Mouse (Mus musculus): ENCODE data around the gene Fam20b.

Fam20b gene

DNA sequence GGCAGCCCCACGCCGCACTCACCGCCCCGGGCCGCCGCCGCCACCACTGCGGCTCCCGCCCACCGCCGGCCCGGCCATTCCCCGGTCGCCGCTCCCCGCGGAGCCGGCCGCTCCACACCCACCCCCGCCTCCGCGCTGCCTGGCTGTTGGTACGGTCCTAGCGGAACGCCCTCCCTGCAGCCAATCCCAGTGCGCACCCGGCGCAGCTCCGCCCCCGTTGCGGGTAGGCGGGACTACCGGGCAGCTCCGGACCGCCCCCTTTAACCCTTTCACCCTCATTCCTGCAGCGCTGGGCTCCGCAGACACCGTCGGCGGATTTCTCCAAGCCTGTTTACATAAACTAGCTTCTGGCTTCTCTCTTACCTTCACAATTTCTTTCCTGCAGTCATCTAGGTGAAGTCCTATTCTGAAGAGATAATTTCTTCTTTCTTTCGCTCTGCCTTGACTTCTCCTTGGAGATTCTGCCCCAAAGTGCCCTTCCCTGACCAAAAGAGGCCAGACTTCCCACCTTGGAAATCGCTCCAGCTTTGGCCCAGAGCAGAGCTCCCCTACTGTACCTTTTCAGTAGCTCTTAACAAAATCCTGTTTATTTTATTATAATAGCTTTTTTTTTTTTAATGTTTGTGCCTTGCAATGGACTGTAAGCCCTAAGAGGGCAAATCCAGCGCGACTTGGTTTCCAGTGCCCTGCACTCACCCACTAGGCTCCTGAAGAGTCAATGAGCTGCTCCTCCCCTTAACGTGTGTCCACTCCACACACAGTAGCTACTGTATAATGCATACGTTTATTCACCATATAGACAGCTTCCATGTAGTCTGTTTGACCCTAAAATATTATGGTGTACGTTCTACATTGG is at the start of gene Fam20b:
Gene Fam20b, minus strand, starts transcription at position 137 of the 856 bp plus-strand sequence.
- in situ Hi-C loops (cut with MseI, MboI) = no loop called here

- in situ Hi-C loops (cut with MseI, MboI) = no loop called here
Measured at GRCm38 (mm10) chr1:156765311-156765710, 46.4 kb upstream of the Fam20b start.

DNA sequence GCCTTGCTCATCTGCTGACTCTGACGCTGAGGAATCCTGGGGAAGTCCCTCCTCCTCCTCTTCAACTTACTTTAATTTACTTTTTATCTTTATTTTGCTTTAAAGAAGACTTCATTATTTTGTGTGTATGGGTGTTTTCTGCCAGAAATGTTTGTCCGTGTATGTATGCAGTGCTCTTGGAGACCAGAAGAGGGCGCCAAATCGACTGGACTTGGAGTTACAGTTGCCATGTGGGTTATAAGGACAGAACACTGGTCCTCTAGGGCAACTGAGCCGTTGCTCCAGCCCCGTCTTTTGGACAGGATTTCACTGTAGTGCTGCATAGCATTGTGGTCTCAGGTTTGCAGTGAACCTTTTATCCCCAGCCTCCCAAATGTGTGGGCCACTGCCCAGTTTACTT is 45.7 kb upstream of the Fam20b start:
- in situ Hi-C loops (cut with MseI, MboI) = no loop called here

DNA sequence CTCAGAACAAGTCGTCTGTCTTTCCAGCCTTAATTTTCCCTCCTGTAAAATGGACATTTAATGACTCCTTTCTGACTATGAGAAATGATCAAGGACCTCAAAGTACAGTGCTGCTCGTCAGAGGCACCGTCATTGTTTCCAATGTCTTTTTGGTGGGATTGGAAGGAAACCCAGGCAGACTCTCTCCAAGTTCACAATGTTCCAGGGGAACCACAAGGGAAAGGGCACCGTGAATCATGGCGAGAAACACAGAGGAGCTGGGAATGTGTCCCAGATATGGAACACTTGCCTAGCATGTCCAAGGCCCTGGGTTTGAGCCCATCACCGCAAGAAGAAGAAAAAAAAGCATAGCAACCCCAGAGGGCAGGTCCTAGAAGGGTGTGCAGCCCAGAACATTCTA is 44.4 kb upstream of the Fam20b start:
- in situ Hi-C loops (cut with MseI, MboI) = no loop called here

- in situ Hi-C loops (cut with MseI, MboI) = no loop called here
Measured at GRCm38 (mm10) chr1:156761430-156761801, 42.5 kb upstream of the Fam20b start.

DNA sequence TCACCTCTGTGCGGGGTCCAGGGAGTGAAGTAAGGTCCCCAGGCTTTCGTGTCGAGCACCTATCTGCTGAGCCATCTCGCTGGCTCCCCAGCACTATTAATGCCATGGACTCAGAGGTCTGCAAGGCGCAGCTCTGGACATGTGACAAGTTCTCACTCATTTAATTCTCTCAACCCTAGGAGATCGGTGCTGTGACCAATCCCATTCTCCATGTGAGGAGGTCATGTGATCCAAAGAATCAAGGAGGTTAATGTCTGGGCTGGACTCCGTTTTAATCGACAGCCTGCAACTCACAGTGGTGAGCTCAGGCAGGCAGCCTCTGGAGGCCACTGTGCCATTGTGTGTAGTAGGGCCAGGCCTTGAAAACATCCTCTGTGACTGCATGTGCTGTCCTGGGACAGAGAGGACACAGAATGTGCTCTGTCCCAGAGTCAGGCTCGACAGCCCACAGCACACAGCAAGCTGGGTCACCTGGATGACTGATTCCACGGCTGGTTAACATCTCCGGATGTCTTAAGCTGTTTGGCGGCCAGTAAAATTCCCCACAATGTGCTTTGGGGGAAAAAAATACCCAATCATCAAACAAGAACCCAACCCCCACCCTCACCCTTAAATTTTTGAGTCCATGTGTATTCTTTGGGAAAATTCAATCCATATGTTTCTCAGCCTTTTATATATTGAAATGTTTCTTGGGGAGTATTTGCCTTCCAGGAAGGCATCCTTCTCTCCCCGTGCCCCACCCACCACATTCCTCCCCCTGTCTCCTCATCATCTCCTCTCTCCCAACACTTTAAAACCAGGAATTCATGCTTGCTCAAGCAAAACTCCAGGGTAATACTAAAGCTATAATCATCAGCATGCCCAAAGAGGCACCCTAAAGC is 41.9 kb upstream of the Fam20b start:
- in situ Hi-C loops (cut with MseI, MboI) = no loop called here

DNA sequence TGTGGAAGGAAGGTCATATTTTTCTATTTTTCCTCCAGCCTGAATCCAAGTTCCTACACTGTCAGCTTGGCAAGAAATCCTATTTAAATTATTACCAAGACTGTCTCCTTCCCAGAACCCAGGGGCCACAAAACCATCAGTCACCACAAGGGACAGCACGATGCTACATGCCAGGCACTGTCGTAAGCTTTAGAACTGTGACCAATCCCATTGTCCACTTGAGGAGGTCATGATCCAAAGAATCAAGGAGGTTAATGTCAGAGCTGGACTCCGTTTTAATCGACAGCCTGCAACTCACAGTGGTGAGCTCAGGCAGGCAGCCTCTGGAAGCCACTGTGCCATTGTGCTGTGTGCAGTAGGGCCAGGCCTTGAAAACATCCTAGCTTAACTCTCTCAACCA is 39.4 kb upstream of the Fam20b start:
- in situ Hi-C loops (cut with MseI, MboI) = loop anchor here (10.0 kb wide), 2 partner anchors 126 to 316 kb away; no protein-coding TSS in a partner anchor

GRCm38 (mm10) chr1:156754608-156755413 is 35.9 kb upstream of the Fam20b start:
- in situ Hi-C loops (cut with MseI, MboI) = loop anchor here (10.0 kb wide), 2 partner anchors 130 to 320 kb away; no protein-coding TSS in a partner anchor

GRCm38 (mm10) chr1:156752990-156753389 is 34.1 kb upstream of the Fam20b start:
- in situ Hi-C loops (cut with MseI, MboI) = loop anchor here (10.0 kb wide), 2 partner anchors 132 to 322 kb away; no protein-coding TSS in a partner anchor

DNA sequence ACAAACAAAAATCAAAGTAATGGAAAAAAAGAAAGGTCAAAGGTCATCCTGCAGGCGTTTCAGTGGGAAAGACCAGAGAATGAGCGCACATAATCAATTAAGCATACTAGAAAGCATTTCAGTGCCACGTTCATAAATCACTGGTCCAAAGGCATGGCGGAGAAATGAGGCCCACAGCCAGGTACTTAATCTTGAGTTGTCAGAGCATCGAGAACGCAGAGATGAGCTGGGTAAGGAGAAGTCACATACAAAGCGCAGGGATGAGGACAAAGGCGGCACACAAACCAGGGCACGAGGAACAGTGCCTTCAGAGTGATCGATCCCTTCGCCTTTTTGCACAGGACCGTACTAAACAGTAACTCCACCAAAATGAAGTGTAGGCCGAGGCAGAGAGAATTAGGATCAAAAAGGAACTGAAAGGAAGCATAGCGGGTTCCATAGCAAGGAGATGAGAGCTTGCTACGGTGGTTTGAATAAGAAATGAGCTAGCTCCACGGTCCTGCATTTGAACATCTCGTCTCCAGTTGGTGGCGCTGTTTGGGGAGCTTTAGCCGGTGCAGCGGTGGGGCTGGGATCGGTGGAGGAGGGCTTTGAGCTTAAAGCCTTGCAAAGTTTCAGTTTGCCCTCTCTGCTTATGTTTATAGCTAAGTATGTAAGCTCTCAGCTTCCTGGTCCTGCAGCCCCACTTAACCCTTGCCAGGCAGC is 33.3 kb upstream of the Fam20b start:
- in situ Hi-C loops (cut with MseI, MboI) = loop anchor here (10.0 kb wide), 2 partner anchors 133 to 323 kb away; no protein-coding TSS in a partner anchor

DNA sequence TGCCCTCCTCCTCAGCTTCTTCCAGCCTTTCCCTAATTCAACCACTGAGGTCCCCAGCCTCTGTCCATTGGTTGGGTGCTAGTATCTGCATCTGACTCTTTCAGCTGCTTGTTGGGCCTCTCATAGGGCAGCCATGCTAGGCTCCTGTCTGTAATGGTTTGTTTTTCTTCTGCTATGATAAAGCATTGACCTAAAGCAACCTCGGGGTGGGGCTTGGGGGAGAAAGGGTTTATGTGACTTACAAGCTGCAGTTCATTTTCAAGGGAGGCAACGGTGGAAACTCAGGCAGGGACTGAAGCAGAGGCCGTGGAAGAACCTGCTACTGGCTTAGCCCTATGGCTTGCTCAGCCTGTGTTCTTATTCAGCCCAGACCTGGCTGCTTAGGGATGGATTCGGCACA is 31.4 kb upstream of the Fam20b start:
- in situ Hi-C loops (cut with MseI, MboI) = loop anchor here (10.0 kb wide), 2 partner anchors 135 to 325 kb away; no protein-coding TSS in a partner anchor

DNA sequence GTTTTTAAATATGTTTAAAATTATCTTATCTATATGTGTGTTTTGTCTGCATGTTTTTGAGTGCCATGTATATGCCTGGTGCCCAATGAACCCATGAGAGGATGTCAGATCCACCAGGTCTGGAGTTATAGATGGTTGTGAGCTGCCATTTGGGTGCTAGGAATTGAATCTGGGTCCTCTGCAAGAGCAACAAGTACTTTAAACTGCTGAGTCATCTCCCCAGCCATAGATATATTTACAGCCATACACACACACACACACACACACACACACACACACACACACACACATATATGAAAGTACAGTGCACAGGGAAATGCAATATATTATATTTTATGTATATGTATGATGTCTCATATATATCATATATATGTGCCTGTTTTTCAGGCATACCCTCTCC is 30.2 kb upstream of the Fam20b start:
- in situ Hi-C loops (cut with MseI, MboI) = loop anchor here in 1 of 2 experiments (10.0 kb wide), 1 partner anchor 146 kb away; no protein-coding TSS in a partner anchor

DNA sequence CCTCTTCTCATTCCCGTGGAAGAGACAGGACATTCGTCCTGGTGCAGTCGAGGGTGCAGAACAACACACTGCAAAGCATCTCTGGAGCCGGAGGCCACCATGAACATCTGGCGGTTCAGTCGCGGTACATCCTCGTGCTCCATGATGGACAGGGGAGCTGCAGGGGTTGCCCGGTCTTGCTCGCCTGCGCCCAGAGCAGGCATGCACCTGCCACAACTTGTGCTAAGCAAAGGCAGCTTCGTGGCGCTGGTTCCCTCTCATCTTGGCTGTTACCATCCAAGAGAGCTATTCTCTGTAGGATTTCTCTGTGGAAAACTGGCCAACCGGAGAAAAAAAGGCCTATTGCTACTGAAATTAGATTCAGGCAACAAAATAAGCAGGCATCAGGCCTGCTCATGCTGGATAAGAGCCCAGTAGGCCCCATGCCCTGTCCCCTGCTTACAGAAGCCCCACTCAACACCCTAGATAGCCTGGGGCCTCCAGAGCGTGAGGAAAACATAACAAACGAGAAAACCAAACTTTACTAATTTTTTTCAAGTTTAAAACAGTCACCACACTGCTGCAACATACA is 29.6 kb upstream of the Fam20b start:
- in situ Hi-C loops (cut with MseI, MboI) = loop anchor here in 1 of 2 experiments (10.0 kb wide), 1 partner anchor 146 kb away; no protein-coding TSS in a partner anchor

- in situ Hi-C loops (cut with MseI, MboI) = loop anchor here in 1 of 2 experiments (10.0 kb wide), 1 partner anchor 150 kb away; no protein-coding TSS in a partner anchor
Measured at GRCm38 (mm10) chr1:156745188-156745810, 26.4 kb upstream of the Fam20b start.

GRCm38 (mm10) chr1:156741482-156742411 is 22.9 kb upstream of the Fam20b start:
- in situ Hi-C loops (cut with MseI, MboI) = loop anchor here (5.0 to 10.0 kb wide), 2 partner anchors 153 to 336 kb away; no protein-coding TSS in a partner anchor

GRCm38 (mm10) chr1:156735788-156736187 is 16.9 kb upstream of the Fam20b start:
- in situ Hi-C loops (cut with MseI, MboI) = no loop called here

DNA sequence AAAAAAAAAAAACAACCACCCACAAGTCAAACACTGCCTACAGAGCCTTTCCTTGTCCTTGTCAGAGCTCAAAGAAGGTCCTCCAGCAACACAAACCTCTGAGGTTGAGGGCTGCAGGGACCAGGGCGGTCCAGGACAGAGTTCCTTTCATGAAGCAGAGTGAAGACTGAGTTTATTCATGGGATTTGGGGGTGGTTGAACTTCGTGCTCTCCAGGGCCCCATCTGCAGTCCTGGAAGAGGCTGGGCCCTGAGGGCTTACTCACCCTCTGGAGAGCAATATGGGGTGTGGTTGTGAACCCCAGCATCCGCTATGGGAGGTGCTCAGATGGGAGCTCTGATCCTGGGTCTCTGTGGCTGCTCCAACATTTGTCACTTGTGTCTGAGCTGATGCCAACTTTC is 15.1 kb upstream of the Fam20b start:
- in situ Hi-C loops (cut with MseI, MboI) = no loop called here

GRCm38 (mm10) chr1:156733559-156733958 is 14.7 kb upstream of the Fam20b start:
- in situ Hi-C loops (cut with MseI, MboI) = no loop called here

All from mouse trophoblast stem cell (cell line).